Mouse (Mus musculus) Patski (cell line): ENCODE measurements around the gene St5. TPM values are rescaled to one million over a fixed set of nuclear protein-coding genes. Genes with fewer than 3 reads are reported as not detected.

ENCODE experiments used
- ATAC-seq: fragments of 100-300 bp; one replicate; pipeline ENCODE4 v1.8.0; 2021
- CTCF ChIA-PET: fragments of 350-600 bp; sonication (Branson Sonifier 250); formaldehyde crosslinking; loops from one replicate; lab custom pipeline; 2022; ENCODE audit warnings: inconsistent platforms; lab: Charles Lee
- POLR2A ChIA-PET: fragments of 350-600 bp; sonication (Branson Sonifier 250); formaldehyde crosslinking; loops from one replicate; lab custom pipeline; 2022; ENCODE audit warnings: antibody characterized with exemption, inconsistent platforms; lab: Charles Lee
- DNase-seq: peaks from one replicate; pipeline ENCODE4 v3.0.0-alpha.2; 2011; ENCODE audit warnings: low read depth, low spot score
- H3K27me3 ChIP-seq: fragments of 371-371 bp; one replicate; pipeline ENCODE4 v1.5.1; 2021
- CTCF ChIP-seq: fragments of 100-300 bp; IDR thresholded peaks from one replicate; pipeline ENCODE4 v1.5.1; 2021
- in situ Hi-C: fragments of 300-500 bp; cut with MboI; formaldehyde crosslinking; loops from 3 replicates; pipeline ENCODE4 v1.11.1; 2018; ENCODE audit warnings: low pct_unique_long_range_greater_than_20kb, mixed read lengths
- polyA plus RNA-seq: library from polyadenylated mRNA; unstranded; gene quantifications from one replicate; pipeline ENCODE4 v1.2.3, GENCODE M21; 2021

Gene St5
- polyA plus RNA-seq, 1 experiment from 2014 or later: 183 TPM

GRCm38 (mm10) chr7:109628935-109629609 lies 74.3 kb downstream of the St5 start:
- in situ Hi-C loops: no loop called here
- DNase-seq (no peak), ATAC-seq (no peak)
- TF ChIP-seq CTCF: no peak
- no peaks in the 10 kb centered on the region for H3K27me3 ChIP-seq
- CTCF ChIA-PET: interaction anchor here (0.8 to 1.6 kb wide), 3 partner anchors 8 to 10 kb away, joined by 3 to 8 read pairs (median 3); no protein-coding TSS in a partner anchor
- POLR2A ChIA-PET: no interaction called here

- ChIA-PET CTCF (interaction anchor here (0.8 kb wide), 1 partner anchor 11 kb away, joined by 3 read pairs; no protein-coding TSS in a partner anchor), POLR2A (no interaction called here)
- no peaks in the 10 kb centered on the region for H3K27me3 ChIP-seq
- no peak for ATAC-seq
- DNase-seq: no peak
- no peak for TF ChIP-seq CTCF
- in situ Hi-C loops: no loop called here
Measured at GRCm38 (mm10) chr7:109627851-109628250, 75.6 kb downstream of the St5 start.

- ChIA-PET POLR2A (interaction anchor here (0.6 to 1.5 kb wide), 2 partner anchors 15 to 49 kb away, joined by 3 to 5 read pairs; no protein-coding TSS in a partner anchor), CTCF (interaction anchor here (0.7 to 1.7 kb wide), 2 partner anchors 10 to 13 kb away, joined by 4 read pairs; no protein-coding TSS in a partner anchor)
Measured at GRCm38 (mm10) chr7:109622234-109622838, 81.1 kb downstream of the St5 start.

GRCm38 (mm10) chr7:109620967-109621366 lies 82.4 kb downstream of the St5 start:
- no peaks in the 10 kb centered on the region for H3K27me3 ChIP-seq
- POLR2A ChIA-PET: no interaction called here
- DNase-seq: no peak
- no peak for ATAC-seq
- no peak for TF ChIP-seq CTCF
- in situ Hi-C loops: no loop called here
- CTCF ChIA-PET: interaction anchor here (0.9 to 1.3 kb wide), 4 partner anchors 9 to 19 kb away, joined by 3 to 4 read pairs (median 3); no protein-coding TSS in a partner anchor

More at GRCm38 (mm10) chr7:109622234-109622838, 81.1 kb downstream of the St5 start:
- no peaks in the 10 kb centered on the region for H3K27me3 ChIP-seq
- in situ Hi-C loops: no loop called here
- no peak for TF ChIP-seq CTCF
- DNase-seq (no peak), ATAC-seq (no peak)

GRCm38 (mm10) chr7:109620288-109620687 lies 83.1 kb downstream of the St5 start:
- TF ChIP-seq CTCF: no peak
- in situ Hi-C loops: no loop called here
- DNase-seq (no peak), ATAC-seq (no peak)
- H3K27me3 ChIP-seq: no peaks in the 10 kb centered on the region
- POLR2A ChIA-PET: no interaction called here
- CTCF ChIA-PET: interaction anchor here (0.9 to 1.6 kb wide), 6 partner anchors 9 to 53 kb away, joined by 3 to 4 read pairs (median 3); no protein-coding TSS in a partner anchor

- CTCF ChIA-PET: interaction anchor here (0.6 to 1.9 kb wide), 17 partner anchors 10 to 89 kb away, joined by 3 to 8 read pairs (median 3); no protein-coding TSS in a partner anchor
- ATAC-seq (no peak), DNase-seq (no peak)
- POLR2A ChIA-PET: interaction anchor here (0.6 to 1.0 kb wide), 4 partner anchors 11 to 42 kb away, joined by 3 to 4 read pairs (median 3); no protein-coding TSS in a partner anchor
- peak; percentile 77 for TF ChIP-seq CTCF
- in situ Hi-C loops: loop anchor here (5.0 kb wide), 1 partner anchor 71 kb away; no protein-coding TSS in a partner anchor
- H3K27me3 ChIP-seq: no peaks in the 10 kb centered on the region
Measured at GRCm38 (mm10) chr7:109618721-109619120, 84.7 kb downstream of the St5 start.

GRCm38 (mm10) chr7:109617838-109618237 lies 85.6 kb downstream of the St5 start:
- ATAC-seq: no peak

GRCm38 (mm10) chr7:109616034-109616979 lies 87.1 kb downstream of the St5 start:
- CTCF ChIA-PET: interaction anchor here (1.0 to 2.1 kb wide), 9 partner anchors 11 to 97 kb away, joined by 3 to 6 read pairs (median 4); partner anchors contain the start of gene Rpl27a
- TF ChIP-seq CTCF: no peak
- DNase-seq (peak; percentile 74), ATAC-seq (peak; percentile 85)
- POLR2A ChIA-PET: interaction anchor here (0.6 to 3.6 kb wide), 7 partner anchors 19 to 75 kb away, joined by 3 to 16 read pairs (median 3); no protein-coding TSS in a partner anchor
- H3K27me3 ChIP-seq: no peaks in the 10 kb centered on the region
- in situ Hi-C loops: loop anchor here (5.0 kb wide), 1 partner anchor 69 kb away; no protein-coding TSS in a partner anchor

More at GRCm38 (mm10) chr7:109617838-109618237, 85.6 kb downstream of the St5 start:
- in situ Hi-C loops: loop anchor here (5.0 kb wide), 1 partner anchor 71 kb away; no protein-coding TSS in a partner anchor
- DNase-seq: no peak
- CTCF ChIA-PET: interaction anchor here (0.7 to 1.9 kb wide), 9 partner anchors 9 to 88 kb away, joined by 3 to 5 read pairs (median 4); no protein-coding TSS in a partner anchor
- no peak for TF ChIP-seq CTCF
- POLR2A ChIA-PET: interaction anchor here (0.7 to 1.0 kb wide), 2 partner anchors 10 to 23 kb away, joined by 3 read pairs; no protein-coding TSS in a partner anchor
- H3K27me3 ChIP-seq: no peaks in the 10 kb centered on the region

- ChIA-PET POLR2A (interaction anchor here (0.6 to 3.6 kb wide), 7 partner anchors 20 to 73 kb away, joined by 3 to 16 read pairs (median 4); no protein-coding TSS in a partner anchor), CTCF (interaction anchor here (1.6 to 2.1 kb wide), 6 partner anchors 37 to 93 kb away, joined by 4 to 6 read pairs (median 4); no protein-coding TSS in a partner anchor)
- ATAC-seq: no peak
- no peak for DNase-seq
- no peaks in the 10 kb centered on the region for H3K27me3 ChIP-seq
- TF ChIP-seq CTCF: no peak
- in situ Hi-C loops: loop anchor here (5.0 kb wide), 1 partner anchor 68 kb away; no protein-coding TSS in a partner anchor
Measured at GRCm38 (mm10) chr7:109615601-109616000, 87.8 kb downstream of the St5 start.
